Mouse (Mus musculus) kidney, embryonic 14.5 days (tissue): ENCODE results near the gene Camta1. TPM values are rescaled to one million over a fixed set of nuclear protein-coding genes. Genes with fewer than 3 reads are reported as not detected.

Experiments
- ATAC-seq: fragments of 200-750 bp; cut with Nextera tagmentation; 2 replicates; pipeline ENCODE4 v1.8.0; 2017; ENCODE audit warnings: moderate number of reproducible peaks, mild to moderate bottlenecking, moderate TSS enrichment, moderate library complexity; ENCODE audit not compliant: low FRiP score, low TSS enrichment
- H3K27ac ChIP-seq: fragments of 300-500 bp; sonication (generic); 2 replicates; pipeline ENCODE4 v1.5.1; 2014; ENCODE audit warnings: low read depth, mild to moderate bottlenecking, low read length, moderate library complexity, mixed read lengths
- H3K27me3 ChIP-seq: fragments of 300-500 bp; sonication (generic); 2 replicates; pipeline ENCODE4 v1.6.1; 2014; ENCODE audit warnings: mild to moderate bottlenecking, low read length; ENCODE audit not compliant: control insufficient read depth, insufficient read depth
- H3K36me3 ChIP-seq: fragments of 300-500 bp; sonication (generic); 2 replicates; pipeline ENCODE4 v1.6.1; 2014; ENCODE audit warnings: low read length, mixed read lengths; ENCODE audit not compliant: control insufficient read depth, insufficient read depth
- H3K4me1 ChIP-seq: fragments of 300-500 bp; sonication (generic); 2 replicates; pipeline ENCODE4 v1.6.1; 2014; ENCODE audit warnings: low read length, mixed read lengths; ENCODE audit not compliant: control insufficient read depth, insufficient read depth
- H3K4me2 ChIP-seq: fragments of 300-500 bp; sonication (generic); replicated peaks from 2 replicates; pipeline ENCODE4 v1.6.1; 2014; ENCODE audit warnings: low read depth, mild to moderate bottlenecking, low read length
- H3K4me3 ChIP-seq: fragments of 300-500 bp; sonication (generic); 2 replicates; pipeline ENCODE4 v1.5.1; 2014; ENCODE audit warnings: mild to moderate bottlenecking, low read length
- H3K9ac ChIP-seq: fragments of 300-500 bp; sonication (generic); 2 replicates; pipeline ENCODE4 v1.6.1; 2014; ENCODE audit warnings: low read depth, mild to moderate bottlenecking, low read length, moderate library complexity
- H3K9me3 ChIP-seq: fragments of 300-500 bp; sonication (generic); 2 replicates; pipeline ENCODE4 v1.6.1; 2016; ENCODE audit warnings: low read length; ENCODE audit not compliant: control insufficient read depth
- WGBS: fragments of 180-500 bp; shearing (Covaris S2); extraction: QIAGEN DNeasy Blood & Tissue Kit; methylation state at CpG from one replicate; pipeline ENCODE4 v1.1.7; 2014; 5-methylcytosine and 5-hydroxymethylcytosine counted together
- polyA plus RNA-seq: library from polyadenylated mRNA; unstranded; fragments of >200 nt; fragmentation: Nextera tagmentation; extraction: Ambion mirVana; gene quantifications from 2 replicates; pipeline ENCODE4 v1.2.1, GENCODE M21; 2014

Camta1 gene
- polyA plus RNA-seq, 1 experiment from 2014 or later: 107 TPM

GRCm38 (mm10) chr4:151152010-151152409 lies 709.7 kb downstream of the Camta1 start:
- Histone ChIP-seq H3K9me3 (no peaks in the 10 kb centered on the region), H3K27me3 (no peaks in the 10 kb centered on the region; the same call in 1 of the 2 replicates), H3K4me3 (no peak overlapping the region), H3K9ac (no peak overlapping the region), H3K27ac (no peak overlapping the region), H3K4me2 (no peak overlapping the region), H3K36me3 (no peaks in the 10 kb centered on the region), H3K4me1 (peaks cover 4% of the 10 kb centered on the region; the same call in 1 of the 2 replicates)
- no peak for ATAC-seq
- WGBS: 71% methylated on average over 6 of the region's 6 CpGs

GRCm38 (mm10) chr4:151150842-151151241 lies 710.8 kb downstream of the Camta1 start:
- Histone ChIP-seq H3K4me2 (no peak overlapping the region), H3K9ac (no peak overlapping the region), H3K27ac (no peak overlapping the region), H3K36me3 (no peaks in the 10 kb centered on the region), H3K4me3 (no peak overlapping the region), H3K4me1 (peaks cover 7% of the 10 kb centered on the region; the same call in 1 of the 2 replicates), H3K9me3 (no peaks in the 10 kb centered on the region), H3K27me3 (no peaks in the 10 kb centered on the region; the same call in 1 of the 2 replicates)
- WGBS: 64% methylated on average over 11 of the region's 11 CpGs
- no peak for ATAC-seq

- H3K4me2 ChIP-seq: no peak overlapping the region
- peaks cover 7% of the 10 kb centered on the region; the same call in 1 of the 2 replicates for H3K4me1 ChIP-seq
- no peaks in the 10 kb centered on the region for H3K36me3 ChIP-seq
- no peak for ATAC-seq
- H3K27ac ChIP-seq: no peak overlapping the region
- no peak overlapping the region for H3K4me3 ChIP-seq
- 53% methylated on average over 11 of the region's 11 CpGs for WGBS
- H3K9me3 ChIP-seq: no peaks in the 10 kb centered on the region
- H3K9ac ChIP-seq: no peak overlapping the region
- no peaks in the 10 kb centered on the region; the same call in 1 of the 2 replicates for H3K27me3 ChIP-seq
Measured at GRCm38 (mm10) chr4:151150115-151150514, 711.6 kb downstream of the Camta1 start.

- no peak overlapping the region for H3K4me3 ChIP-seq
- WGBS: 17% methylated on average over 12 of the region's 12 CpGs
- H3K27me3 ChIP-seq: no peaks in the 10 kb centered on the region; the same call in 1 of the 2 replicates
- peaks cover 7% of the 10 kb centered on the region; the same call in 1 of the 2 replicates for H3K4me1 ChIP-seq
- H3K9me3 ChIP-seq: peaks cover 12% of the 10 kb centered on the region
- H3K27ac ChIP-seq: no peak overlapping the region
- H3K36me3 ChIP-seq: no peaks in the 10 kb centered on the region
- ATAC-seq: no peak
- H3K9ac ChIP-seq: no peak overlapping the region
- no peak overlapping the region for H3K4me2 ChIP-seq
Measured at GRCm38 (mm10) chr4:151147541-151147940, 714.1 kb downstream of the Camta1 start.

GRCm38 (mm10) chr4:151144121-151144520 lies 717.6 kb downstream of the Camta1 start:
- H3K36me3 ChIP-seq: no peaks in the 10 kb centered on the region
- H3K4me2 ChIP-seq: no peak overlapping the region
- ATAC-seq: no peak
- no peak overlapping the region for H3K9ac ChIP-seq
- 92% methylated on average over 14 of the region's 14 CpGs for whole genome bisulfite sequencing
- peaks cover 21% of the 10 kb centered on the region for H3K27me3 ChIP-seq
- no peak overlapping the region for H3K4me3 ChIP-seq
- H3K27ac ChIP-seq: no peak overlapping the region
- peaks cover 16% of the 10 kb centered on the region; the same call in 1 of the 2 replicates for H3K4me1 ChIP-seq
- H3K9me3 ChIP-seq: peaks cover 12% of the 10 kb centered on the region

- peaks cover 21% of the 10 kb centered on the region for H3K27me3 ChIP-seq
- H3K4me3 ChIP-seq: no peak overlapping the region; the same call in 1 of the 2 replicates
- H3K9ac ChIP-seq: peak overlapping the region; percentile 28; the same call in 1 of the 2 replicates
- 13% methylated on average over 13 of the region's 13 CpGs for WGBS
- peaks cover 12% of the 10 kb centered on the region for H3K9me3 ChIP-seq
- H3K4me1 ChIP-seq: peaks cover 18% of the 10 kb centered on the region
- no peaks in the 10 kb centered on the region for H3K36me3 ChIP-seq
- H3K27ac ChIP-seq: no peak overlapping the region
- peak overlapping the region; percentile 29 for H3K4me2 ChIP-seq
- ATAC-seq: peak; percentile 46
Measured at GRCm38 (mm10) chr4:151141196-151141880, 720.3 kb downstream of the Camta1 start.

- Histone ChIP-seq H3K9ac (no peak overlapping the region), H3K4me1 (peaks cover 18% of the 10 kb centered on the region), H3K27ac (no peak overlapping the region), H3K36me3 (no peaks in the 10 kb centered on the region), H3K27me3 (peaks cover 21% of the 10 kb centered on the region), H3K4me3 (no peak overlapping the region), H3K9me3 (peaks cover 12% of the 10 kb centered on the region), H3K4me2 (no peak overlapping the region; the same call in 1 of the 2 replicates)
- ATAC-seq: no peak
- WGBS: 2% methylated on average over 20 of the region's 20 CpGs
Measured at GRCm38 (mm10) chr4:151140368-151140982, 721.2 kb downstream of the Camta1 start.

- WGBS: 10% methylated on average over 17 of the region's 20 CpGs
- H3K4me1 ChIP-seq: peaks cover 18% of the 10 kb centered on the region
- peaks cover 21% of the 10 kb centered on the region for H3K27me3 ChIP-seq
- H3K9me3 ChIP-seq: peaks cover 6% of the 10 kb centered on the region
- no peak overlapping the region for H3K9ac ChIP-seq
- peak; percentile 53 for ATAC-seq
- no peak overlapping the region for H3K27ac ChIP-seq
- peak overlapping the region; percentile 9 for H3K4me2 ChIP-seq
- no peaks in the 10 kb centered on the region for H3K36me3 ChIP-seq
- H3K4me3 ChIP-seq: no peak overlapping the region
Measured at GRCm38 (mm10) chr4:151139053-151139840, 722.4 kb downstream of the Camta1 start.
